Mouse (Mus musculus): Measurements from ENCODE around the gene Map3k20. TPM values are rescaled to one million over a fixed set of nuclear protein-coding genes. Genes with fewer than 3 reads are reported as not detected.

Map3k20 gene
- total RNA-seq, 1 experiment, result 20.3 TPM

- TF ChIP-seq CHD2 (IDR thresholded peaks at IDR 0.05; ENCODE audit: low read depth, low read length) (no peak), MAFK (IDR thresholded peaks at IDR 0.05; ENCODE audit: insufficient read depth, low read depth, low read length) (no peak), HCFC1 (IDR thresholded peaks at IDR 0.05; ENCODE audit: borderline replicate concordance, insufficient read depth, low read length) (no peak), ZNF384 (IDR thresholded peaks at IDR 0.05; ENCODE audit: low read depth, low read length) (no peak), ZC3H11A (IDR thresholded peaks at IDR 0.05; ENCODE audit: borderline replicate concordance, low read depth, low read length) (no peak)
- Histone ChIP-seq H3K27ac (ENCODE audit: insufficient read depth, low read depth, low read length, poor library complexity, severe bottlenecking) (no peak overlapping the region), H3K9ac (ENCODE audit: insufficient read depth, low read depth, low read length, poor library complexity, severe bottlenecking) (no peak overlapping the region), H3K4me3 (ENCODE audit: insufficient read depth in 1 of 2, low read depth in 1 of 2, low read length in 2 of 2, poor library complexity in 1 of 2, severe bottlenecking in 1 of 2) (no peak overlapping the region), H3K9me3 (ENCODE audit: control insufficient read depth, insufficient read depth, low read depth, low read length) (no peaks in the 10 kb centered on the region), H3K36me3 (ENCODE audit: control insufficient read depth, insufficient read depth, low read length, poor library complexity, severe bottlenecking) (no peaks in the 10 kb centered on the region), H3K4me1 (ENCODE audit: control insufficient read depth in 2 of 2, insufficient read depth in 2 of 2, low read length in 2 of 2, poor library complexity in 1 of 2) (no peaks in the 10 kb centered on the region)
- in situ Hi-C loops (cut with MboI; ENCODE audit: low sequenced_read_pairs in 2 of 2, unreplicated experiment in 2 of 2), result no loop called here
- no peak for DNase-seq (ENCODE audit: low read depth, low spot score)
These were observed 59.8 kb downstream of the Map3k20 start for GRCm38 (mm10) chr2:72345281-72345680.

DNA sequence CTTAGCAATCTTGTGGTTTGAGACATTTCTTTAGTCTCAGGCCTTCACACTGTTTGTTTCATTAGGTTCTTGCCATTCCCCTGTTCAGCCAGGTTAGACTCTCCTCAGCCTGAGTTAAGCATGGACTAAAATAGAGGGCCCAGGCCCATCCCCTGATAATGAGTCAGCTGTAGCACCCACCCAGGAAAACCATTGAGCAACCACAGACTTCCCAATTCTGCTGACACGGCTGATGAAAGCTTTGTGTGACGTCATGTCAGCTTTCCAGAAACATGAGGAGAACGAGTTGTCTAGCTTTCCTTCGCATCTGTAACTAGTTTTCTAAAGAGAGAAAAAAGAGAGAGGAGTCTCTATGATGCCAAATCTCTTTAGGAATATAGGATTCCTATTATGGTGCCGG is 65.9 kb downstream of the Map3k20 start:
- in situ Hi-C loops (cut with MboI; ENCODE audit: low sequenced_read_pairs in 2 of 2, unreplicated experiment in 2 of 2), result no loop called here
- no peak overlapping the region for H3K9ac ChIP-seq (ENCODE audit: insufficient read depth, low read depth, low read length, poor library complexity, severe bottlenecking)
- DNase-seq (ENCODE audit: low read depth, low spot score), result no peak
- H3K27ac ChIP-seq (ENCODE audit: insufficient read depth, low read depth, low read length, poor library complexity, severe bottlenecking), result no peak overlapping the region
- no peak for TF ChIP-seq ZC3H11A (IDR thresholded peaks at IDR 0.05; ENCODE audit: borderline replicate concordance, low read depth, low read length)
- no peak for TF ChIP-seq CHD2 (IDR thresholded peaks at IDR 0.05; ENCODE audit: low read depth, low read length)
- no peak for TF ChIP-seq ZNF384 (IDR thresholded peaks at IDR 0.05; ENCODE audit: low read depth, low read length)
- no peak for TF ChIP-seq HCFC1 (IDR thresholded peaks at IDR 0.05; ENCODE audit: borderline replicate concordance, insufficient read depth, low read length)
- TF ChIP-seq MAFK (IDR thresholded peaks at IDR 0.05; ENCODE audit: insufficient read depth, low read depth, low read length), result 0 out of 2 replicates have a peak, but pooled peaks have one; percentile 13
- no peaks in the 10 kb centered on the region for H3K9me3 ChIP-seq (ENCODE audit: control insufficient read depth, insufficient read depth, low read depth, low read length)
- no peaks in the 10 kb centered on the region for H3K36me3 ChIP-seq (ENCODE audit: control insufficient read depth, insufficient read depth, low read length, poor library complexity, severe bottlenecking)
- H3K4me3 ChIP-seq (ENCODE audit: insufficient read depth in 1 of 2, low read depth in 1 of 2, low read length in 2 of 2, poor library complexity in 1 of 2, severe bottlenecking in 1 of 2), result no peak overlapping the region
- no peaks in the 10 kb centered on the region for H3K4me1 ChIP-seq (ENCODE audit: control insufficient read depth in 2 of 2, insufficient read depth in 2 of 2, low read length in 2 of 2, poor library complexity in 1 of 2)

DNA sequence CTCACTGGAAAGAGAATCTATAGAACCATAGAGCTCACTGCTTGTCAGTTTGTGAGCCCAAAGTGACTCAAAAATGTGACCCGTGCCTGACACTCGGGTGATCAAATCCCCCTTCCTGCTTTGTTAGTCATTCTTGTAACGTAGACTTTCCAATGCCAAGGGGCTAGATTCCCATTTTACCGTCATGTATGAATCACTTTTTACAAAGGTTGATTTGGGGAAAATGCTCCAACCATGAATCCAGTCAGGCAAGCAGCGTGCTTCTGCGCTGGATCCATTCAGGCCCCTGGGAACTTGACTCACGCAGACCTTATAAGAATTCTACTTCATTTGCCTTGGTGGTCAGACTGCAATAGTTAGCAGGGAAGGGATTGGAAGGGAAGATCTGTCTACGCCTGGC is 66.3 kb downstream of the Map3k20 start:
- no peak for DNase-seq (ENCODE audit: low read depth, low spot score)
- Histone ChIP-seq H3K4me3 (ENCODE audit: insufficient read depth in 1 of 2, low read depth in 1 of 2, low read length in 2 of 2, poor library complexity in 1 of 2, severe bottlenecking in 1 of 2) (no peak overlapping the region), H3K36me3 (ENCODE audit: control insufficient read depth, insufficient read depth, low read length, poor library complexity, severe bottlenecking) (no peaks in the 10 kb centered on the region), H3K9me3 (ENCODE audit: control insufficient read depth, insufficient read depth, low read depth, low read length) (no peaks in the 10 kb centered on the region), H3K4me1 (ENCODE audit: control insufficient read depth in 2 of 2, insufficient read depth in 2 of 2, low read length in 2 of 2, poor library complexity in 1 of 2) (no peaks in the 10 kb centered on the region), H3K27ac (ENCODE audit: insufficient read depth, low read depth, low read length, poor library complexity, severe bottlenecking) (no peak overlapping the region), H3K9ac (ENCODE audit: insufficient read depth, low read depth, low read length, poor library complexity, severe bottlenecking) (no peak overlapping the region)
- in situ Hi-C loops (cut with MboI; ENCODE audit: low sequenced_read_pairs in 2 of 2, unreplicated experiment in 2 of 2), result no loop called here
- TF ChIP-seq ZC3H11A (IDR thresholded peaks at IDR 0.05; ENCODE audit: borderline replicate concordance, low read depth, low read length), result no peak
- no peak for TF ChIP-seq ZNF384 (IDR thresholded peaks at IDR 0.05; ENCODE audit: low read depth, low read length)
- TF ChIP-seq CHD2 (IDR thresholded peaks at IDR 0.05; ENCODE audit: low read depth, low read length), result no peak
- TF ChIP-seq MAFK (IDR thresholded peaks at IDR 0.05; ENCODE audit: insufficient read depth, low read depth, low read length), result no peak
- TF ChIP-seq HCFC1 (IDR thresholded peaks at IDR 0.05; ENCODE audit: borderline replicate concordance, insufficient read depth, low read length), result no peak

DNA sequence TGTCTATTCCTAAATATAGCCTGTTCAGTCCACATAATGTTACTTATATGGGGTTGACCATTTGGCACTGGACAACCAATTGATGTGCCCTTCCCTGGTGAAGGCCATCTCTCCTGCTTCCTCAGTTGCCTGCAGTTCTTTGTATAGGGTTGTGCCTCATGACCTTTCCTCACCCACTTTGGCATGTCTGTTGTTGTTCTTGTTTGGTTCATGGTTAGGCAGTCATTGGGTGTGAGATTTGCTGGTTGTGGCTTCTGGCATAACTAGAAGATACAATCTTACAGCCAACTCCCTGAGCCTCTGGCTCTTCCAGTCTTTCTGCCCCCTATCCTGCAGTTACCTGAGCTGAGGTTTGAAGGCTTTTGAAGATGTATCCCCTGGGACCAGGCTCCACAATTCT is 67.3 kb downstream of the Map3k20 start:
- in situ Hi-C loops (cut with MboI; ENCODE audit: low sequenced_read_pairs in 2 of 2, unreplicated experiment in 2 of 2), result no loop called here

GRCm38 (mm10) chr2:72356471-72356870 is 71.0 kb downstream of the Map3k20 start:
- Histone ChIP-seq H3K9ac (ENCODE audit: insufficient read depth, low read depth, low read length, poor library complexity, severe bottlenecking) (no peak overlapping the region), H3K36me3 (ENCODE audit: control insufficient read depth, insufficient read depth, low read length, poor library complexity, severe bottlenecking) (no peaks in the 10 kb centered on the region), H3K9me3 (ENCODE audit: control insufficient read depth, insufficient read depth, low read depth, low read length) (no peaks in the 10 kb centered on the region), H3K27ac (ENCODE audit: insufficient read depth, low read depth, low read length, poor library complexity, severe bottlenecking) (no peak overlapping the region), H3K4me3 (ENCODE audit: insufficient read depth in 1 of 2, low read depth in 1 of 2, low read length in 2 of 2, poor library complexity in 1 of 2, severe bottlenecking in 1 of 2) (no peak overlapping the region), H3K4me1 (ENCODE audit: control insufficient read depth in 2 of 2, insufficient read depth in 2 of 2, low read length in 2 of 2, poor library complexity in 1 of 2) (no peaks in the 10 kb centered on the region)
- in situ Hi-C loops (cut with MboI; ENCODE audit: low sequenced_read_pairs in 2 of 2, unreplicated experiment in 2 of 2), result no loop called here
- TF ChIP-seq CHD2 (IDR thresholded peaks at IDR 0.05; ENCODE audit: low read depth, low read length), result no peak
- TF ChIP-seq HCFC1 (IDR thresholded peaks at IDR 0.05; ENCODE audit: borderline replicate concordance, insufficient read depth, low read length), result no peak
- TF ChIP-seq MAFK (IDR thresholded peaks at IDR 0.05; ENCODE audit: insufficient read depth, low read depth, low read length), result no peak
- TF ChIP-seq ZNF384 (IDR thresholded peaks at IDR 0.05; ENCODE audit: low read depth, low read length), result no peak
- TF ChIP-seq ZC3H11A (IDR thresholded peaks at IDR 0.05; ENCODE audit: borderline replicate concordance, low read depth, low read length), result no peak
- DNase-seq (ENCODE audit: low read depth, low spot score), result no peak

More for the DNA sequence above, 67.3 kb downstream of the Map3k20 start:
- no peaks in the 10 kb centered on the region for H3K9me3 ChIP-seq (ENCODE audit: control insufficient read depth, insufficient read depth, low read depth, low read length)
- H3K27ac ChIP-seq (ENCODE audit: insufficient read depth, low read depth, low read length, poor library complexity, severe bottlenecking), result no peak overlapping the region
- H3K4me1 ChIP-seq (ENCODE audit: control insufficient read depth in 2 of 2, insufficient read depth in 2 of 2, low read length in 2 of 2, poor library complexity in 1 of 2), result no peaks in the 10 kb centered on the region
- H3K36me3 ChIP-seq (ENCODE audit: control insufficient read depth, insufficient read depth, low read length, poor library complexity, severe bottlenecking), result no peaks in the 10 kb centered on the region
- no peak overlapping the region for H3K9ac ChIP-seq (ENCODE audit: insufficient read depth, low read depth, low read length, poor library complexity, severe bottlenecking)
- no peak for DNase-seq (ENCODE audit: low read depth, low spot score)
- TF ChIP-seq ZNF384 (IDR thresholded peaks at IDR 0.05; ENCODE audit: low read depth, low read length), result no peak
- no peak for TF ChIP-seq CHD2 (IDR thresholded peaks at IDR 0.05; ENCODE audit: low read depth, low read length)
- no peak for TF ChIP-seq ZC3H11A (IDR thresholded peaks at IDR 0.05; ENCODE audit: borderline replicate concordance, low read depth, low read length)
- TF ChIP-seq MAFK (IDR thresholded peaks at IDR 0.05; ENCODE audit: insufficient read depth, low read depth, low read length), result no peak
- no peak for TF ChIP-seq HCFC1 (IDR thresholded peaks at IDR 0.05; ENCODE audit: borderline replicate concordance, insufficient read depth, low read length)
- H3K4me3 ChIP-seq (ENCODE audit: insufficient read depth in 1 of 2, low read depth in 1 of 2, low read length in 2 of 2, poor library complexity in 1 of 2, severe bottlenecking in 1 of 2), result no peak overlapping the region

Data from ES-E14 (cell line).